Mouse (Mus musculus) hindbrain, embryonic 16.5 days (tissue): ENCODE data around the gene Gjc3. TPM values are rescaled to one million over a fixed set of nuclear protein-coding genes. Genes with fewer than 3 reads are reported as not detected.

Experiments used
- ATAC-seq: fragments of 200-750 bp; cut with Nextera tagmentation; 2 replicates; pipeline ENCODE4 v1.8.0; 2017; ENCODE audit warnings: moderate TSS enrichment, moderate library complexity
- H3K27ac ChIP-seq: fragments of 300-500 bp; sonication (generic); 2 replicates; pipeline ENCODE4 v1.5.1; 2014; ENCODE audit warnings: low read depth, mild to moderate bottlenecking, control low read depth, low read length, moderate library complexity
- H3K27me3 ChIP-seq: fragments of 300-500 bp; sonication (generic); replicated peaks from 2 replicates; pipeline ENCODE4 v1.6.1; 2014; ENCODE audit warnings: low read length; ENCODE audit not compliant: control insufficient read depth, insufficient read depth
- H3K36me3 ChIP-seq: fragments of 300-500 bp; sonication (generic); 2 replicates; pipeline ENCODE4 v1.6.1; 2014; ENCODE audit warnings: mild to moderate bottlenecking, low read length, moderate library complexity, mixed read lengths; ENCODE audit not compliant: control insufficient read depth, insufficient read depth
- H3K4me1 ChIP-seq: fragments of 300-500 bp; sonication (generic); 2 replicates; pipeline ENCODE4 v1.6.1; 2014; ENCODE audit warnings: low read depth, low read length; ENCODE audit not compliant: control insufficient read depth, insufficient read depth
- H3K4me2 ChIP-seq: fragments of 300-500 bp; sonication (generic); 2 replicates; pipeline ENCODE4 v1.6.1; 2014; ENCODE audit warnings: mild to moderate bottlenecking, low read length, control low read depth, moderate library complexity
- H3K4me3 ChIP-seq: fragments of 300-500 bp; sonication (generic); 2 replicates; pipeline ENCODE4 v1.5.1; 2014; ENCODE audit warnings: mild to moderate bottlenecking, low read length, control low read depth, moderate library complexity
- H3K9ac ChIP-seq: fragments of 300-500 bp; sonication (generic); 2 replicates; pipeline ENCODE4 v1.6.1; 2014; ENCODE audit warnings: low read depth, mild to moderate bottlenecking, control low read depth, low read length, moderate library complexity
- H3K9me3 ChIP-seq: fragments of 300-500 bp; sonication (generic); 2 replicates; pipeline ENCODE4 v1.6.1; 2014; ENCODE audit warnings: mild to moderate bottlenecking, low read length, moderate library complexity; ENCODE audit not compliant: control insufficient read depth
- WGBS: fragments of 180-500 bp; shearing (Covaris S2); extraction: QIAGEN DNeasy Blood & Tissue Kit; methylation state at CpG from one replicate; pipeline ENCODE4 v1.1.7; 2014; 5-methylcytosine and 5-hydroxymethylcytosine counted together
- polyA plus RNA-seq: library from polyadenylated mRNA; unstranded; fragments of >200 nt; fragmentation: Nextera tagmentation; extraction: Ambion mirVana; gene quantifications from 2 replicates; pipeline ENCODE4 v1.2.1, GENCODE M21; 2015

Gjc3 gene
- polyA plus RNA-seq: 1.9 and 2.0 TPM in 2 replicates

GRCm38 (mm10) chr5:137962945-137963344 lies at the start of gene Gjc3:
Gene Gjc3, minus strand, starts transcription at chr5:137963098.
- no peak within 1 kb of the TSS for H3K4me3 ChIP-seq
- H3K36me3 ChIP-seq: no peaks in the 10 kb centered on the region
- WGBS: 51% methylated on average over 8 of the region's 8 CpGs
- no peaks in the 10 kb centered on the region for H3K4me1 ChIP-seq
- no peak within 1 kb of the TSS for H3K27ac ChIP-seq
- H3K4me2 ChIP-seq: no peak within 1 kb of the TSS
- no peak within 1 kb of the TSS for H3K9ac ChIP-seq
- no peaks in the 10 kb centered on the region; the same call in 1 of the 2 replicates for H3K9me3 ChIP-seq
- no peaks in the 10 kb centered on the region for H3K27me3 ChIP-seq
- ATAC-seq: no peak

- no peak overlapping the region for H3K4me2 ChIP-seq
- no peak overlapping the region for H3K27ac ChIP-seq
- H3K27me3 ChIP-seq: no peaks in the 10 kb centered on the region
- no peak overlapping the region for H3K9ac ChIP-seq
- no peaks in the 10 kb centered on the region for H3K36me3 ChIP-seq
- 93% methylated on average over 5 of the region's 5 CpGs for WGBS
- no peaks in the 10 kb centered on the region for H3K4me1 ChIP-seq
- H3K4me3 ChIP-seq: no peak overlapping the region
- H3K9me3 ChIP-seq: no peaks in the 10 kb centered on the region
- ATAC-seq: no peak
Observed at GRCm38 (mm10) chr5:138012382-138012781, 49.5 kb upstream of the Gjc3 start.

- Histone ChIP-seq H3K36me3 (no peaks in the 10 kb centered on the region), H3K27ac (no peak overlapping the region), H3K4me2 (no peak overlapping the region), H3K9ac (no peak overlapping the region), H3K4me1 (no peaks in the 10 kb centered on the region), H3K4me3 (no peak overlapping the region), H3K27me3 (no peaks in the 10 kb centered on the region), H3K9me3 (no peaks in the 10 kb centered on the region)
- 92% methylated on average over 5 of the region's 5 CpGs for WGBS
- no peak for ATAC-seq
Observed at GRCm38 (mm10) chr5:138009437-138009836, 46.5 kb upstream of the Gjc3 start.

- Histone ChIP-seq H3K9ac (no peak overlapping the region), H3K4me3 (no peak overlapping the region), H3K9me3 (no peaks in the 10 kb centered on the region), H3K27ac (no peak overlapping the region), H3K4me2 (no peak overlapping the region), H3K4me1 (no peaks in the 10 kb centered on the region), H3K36me3 (no peaks in the 10 kb centered on the region), H3K27me3 (no peaks in the 10 kb centered on the region)
- no peak for ATAC-seq
- 100% methylated on average over 1 of the region's 1 CpGs for WGBS
Observed at GRCm38 (mm10) chr5:137986351-137986750, 23.5 kb upstream of the Gjc3 start.

GRCm38 (mm10) chr5:137981300-137981699 lies 18.4 kb upstream of the Gjc3 start, which contains the start of gene Azgp1:
Gene Azgp1, plus strand, starts transcription at chr5:137981520.
- H3K4me1 ChIP-seq: no peaks in the 10 kb centered on the region
- no peak for ATAC-seq
- no peak within 1 kb of the TSS for H3K27ac ChIP-seq
- no peaks in the 10 kb centered on the region for H3K36me3 ChIP-seq
- H3K4me2 ChIP-seq: no peak within 1 kb of the TSS
- 82% methylated on average over 4 of the region's 4 CpGs for WGBS
- H3K9me3 ChIP-seq: no peaks in the 10 kb centered on the region
- no peak within 1 kb of the TSS for H3K4me3 ChIP-seq
- H3K27me3 ChIP-seq: no peaks in the 10 kb centered on the region
- no peak within 1 kb of the TSS for H3K9ac ChIP-seq

- no peaks in the 10 kb centered on the region for H3K9me3 ChIP-seq
- H3K9ac ChIP-seq: no peak overlapping the region
- H3K27me3 ChIP-seq: no peaks in the 10 kb centered on the region
- no peak overlapping the region for H3K4me2 ChIP-seq
- H3K4me1 ChIP-seq: no peaks in the 10 kb centered on the region
- H3K4me3 ChIP-seq: no peak overlapping the region
- WGBS: 84% methylated on average over 2 of the region's 2 CpGs
- no peaks in the 10 kb centered on the region for H3K36me3 ChIP-seq
- ATAC-seq: no peak
- H3K27ac ChIP-seq: no peak overlapping the region
Observed at GRCm38 (mm10) chr5:137979081-137979480, 16.2 kb upstream of the Gjc3 start.

GRCm38 (mm10) chr5:137977291-137977690 lies 14.4 kb upstream of the Gjc3 start:
- Histone ChIP-seq H3K36me3 (no peaks in the 10 kb centered on the region), H3K27ac (no peak overlapping the region), H3K4me1 (no peaks in the 10 kb centered on the region), H3K27me3 (no peaks in the 10 kb centered on the region), H3K9ac (no peak overlapping the region), H3K4me3 (no peak overlapping the region), H3K4me2 (no peak overlapping the region), H3K9me3 (no peaks in the 10 kb centered on the region)
- ATAC-seq: no peak
- 58% methylated on average over 1 of the region's 1 CpGs for WGBS

GRCm38 (mm10) chr5:137975434-137975833 lies 12.5 kb upstream of the Gjc3 start:
- Histone ChIP-seq H3K9me3 (no peaks in the 10 kb centered on the region), H3K27me3 (no peaks in the 10 kb centered on the region), H3K4me2 (no peak overlapping the region), H3K4me3 (no peak overlapping the region), H3K27ac (no peak overlapping the region), H3K9ac (no peak overlapping the region), H3K36me3 (no peaks in the 10 kb centered on the region), H3K4me1 (no peaks in the 10 kb centered on the region)
- ATAC-seq: no peak
- 66% methylated on average over 1 of the region's 1 CpGs for WGBS

GRCm38 (mm10) chr5:137974724-137975123 lies 11.8 kb upstream of the Gjc3 start:
- no peaks in the 10 kb centered on the region for H3K36me3 ChIP-seq
- no peak overlapping the region for H3K9ac ChIP-seq
- 56% methylated on average over 3 of the region's 3 CpGs for WGBS
- H3K4me3 ChIP-seq: no peak overlapping the region
- H3K4me2 ChIP-seq: no peak overlapping the region
- no peaks in the 10 kb centered on the region for H3K9me3 ChIP-seq
- no peaks in the 10 kb centered on the region for H3K27me3 ChIP-seq
- ATAC-seq: no peak
- H3K4me1 ChIP-seq: no peaks in the 10 kb centered on the region
- H3K27ac ChIP-seq: no peak overlapping the region

- Histone ChIP-seq H3K4me1 (no peaks in the 10 kb centered on the region), H3K9ac (no peak overlapping the region), H3K36me3 (no peaks in the 10 kb centered on the region), H3K27ac (no peak overlapping the region), H3K4me3 (no peak overlapping the region), H3K4me2 (no peak overlapping the region), H3K9me3 (no peaks in the 10 kb centered on the region), H3K27me3 (no peaks in the 10 kb centered on the region)
- ATAC-seq: no peak
- WGBS: 49% methylated on average over 3 of the region's 3 CpGs
Observed at GRCm38 (mm10) chr5:137973738-137974137, 10.8 kb upstream of the Gjc3 start.
